Mouse (Mus musculus): Measurements from ENCODE around the gene Zmat5. TPM values are rescaled to one million over a fixed set of nuclear protein-coding genes. Genes with fewer than 3 reads are reported as not detected.

Gene Zmat5
- polyA plus RNA-seq, 1 experiment from 2014 or later, result 66.6 TPM

DNA sequence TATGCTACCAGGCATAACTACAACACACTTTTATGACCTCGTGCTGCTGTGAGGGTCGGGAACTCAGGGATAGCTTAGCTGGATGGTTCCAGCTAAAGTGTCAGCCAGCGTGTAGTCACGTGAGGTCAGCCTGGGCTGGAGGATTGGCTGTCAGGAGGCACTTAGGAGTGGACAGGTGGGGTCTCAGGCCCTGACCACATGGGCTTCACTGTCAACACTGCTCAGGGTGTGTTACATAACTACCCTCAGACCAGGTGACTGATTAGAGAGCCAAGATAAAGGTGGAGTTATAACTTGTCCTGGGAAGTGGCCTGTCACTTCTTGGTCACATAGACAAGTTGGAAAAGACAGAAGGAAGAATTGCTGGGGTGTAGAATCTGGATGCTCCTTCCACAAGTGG lies 11.1 kb downstream of the Zmat5 start:
- no peak overlapping the region for H3K4me3 ChIP-seq (ENCODE audit: low read depth, low read length)
- no peak overlapping the region for H3K4me2 ChIP-seq (ENCODE audit: low read depth, low read length)
- no peaks in the 10 kb centered on the region for H3K36me3 ChIP-seq (replicated peaks; ENCODE audit: control insufficient read depth, insufficient read depth, low read depth, low read length)
- H3K9ac ChIP-seq (replicated peaks; ENCODE audit: low read length), result no peak overlapping the region
- no peaks in the 10 kb centered on the region for H3K27me3 ChIP-seq (ENCODE audit: control insufficient read depth, insufficient read depth, low read length)
- ATAC-seq (replicated peaks; ENCODE audit: insufficient number of reproducible peaks, low FRiP score, low TSS enrichment, low read depth) (no peak), DNase-seq (ENCODE audit: low spot score) (no peak)
- no peak overlapping the region for H3K27ac ChIP-seq (replicated peaks; ENCODE audit: low read depth, low read length)
- no peaks in the 10 kb centered on the region for H3K4me1 ChIP-seq (ENCODE audit: control insufficient read depth, insufficient read depth, low read length)
- H3K9me3 ChIP-seq (replicated peaks; ENCODE audit: control insufficient read depth, low read length), result no peaks in the 10 kb centered on the region
- 77% methylated on average over 4 of the region's 4 CpGs for WGBS

DNA sequence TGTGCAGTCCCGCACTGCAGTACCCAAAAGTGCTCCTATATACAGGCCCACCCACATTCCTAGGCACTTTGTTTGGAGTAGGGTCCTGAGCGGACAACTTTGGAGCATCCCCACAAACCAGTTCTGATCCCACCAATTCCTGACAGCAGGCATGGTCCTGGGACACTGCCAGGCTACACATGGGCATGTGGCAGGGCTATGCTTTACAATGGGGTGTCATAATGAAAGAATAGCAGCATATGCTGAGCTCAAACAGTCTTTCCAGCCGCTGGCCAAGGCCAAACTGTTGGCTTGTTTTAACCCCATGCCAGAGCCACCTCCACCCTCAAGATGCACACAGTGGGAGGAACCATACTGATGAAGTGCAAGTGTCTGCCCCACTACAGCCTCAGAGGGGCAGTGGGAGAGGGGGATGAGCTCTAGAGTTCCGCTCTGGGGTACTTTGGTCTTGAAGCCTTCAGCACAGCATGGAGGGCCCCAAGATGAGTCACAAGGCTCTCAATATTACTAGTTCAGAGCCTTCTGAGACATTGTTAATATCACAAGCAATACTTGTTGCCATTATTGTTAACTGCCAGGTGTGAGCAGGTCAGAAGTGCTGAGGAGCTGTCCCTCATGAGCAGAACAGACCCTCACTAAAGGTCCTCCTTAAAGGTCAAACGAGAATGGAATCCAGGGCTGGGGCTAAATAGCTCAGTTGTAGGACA lies 12.2 kb downstream of the Zmat5 start:
- no peak for DNase-seq (ENCODE audit: low spot score)
- no peaks in the 10 kb centered on the region for H3K27me3 ChIP-seq (ENCODE audit: control insufficient read depth, insufficient read depth, low read length)
- H3K9ac ChIP-seq (replicated peaks; ENCODE audit: low read length), result no peak overlapping the region
- no peak for ATAC-seq (replicated peaks; ENCODE audit: insufficient number of reproducible peaks, low FRiP score, low TSS enrichment, low read depth)
- 85% methylated on average over 5 of the region's 5 CpGs for WGBS
- H3K4me2 ChIP-seq (ENCODE audit: low read depth, low read length), result no peak overlapping the region
- no peak overlapping the region for H3K27ac ChIP-seq (replicated peaks; ENCODE audit: low read depth, low read length)
- no peaks in the 10 kb centered on the region for H3K36me3 ChIP-seq (replicated peaks; ENCODE audit: control insufficient read depth, insufficient read depth, low read depth, low read length)
- H3K4me3 ChIP-seq (ENCODE audit: low read depth, low read length), result no peak overlapping the region
- no peaks in the 10 kb centered on the region for H3K4me1 ChIP-seq (ENCODE audit: control insufficient read depth, insufficient read depth, low read length)
- H3K9me3 ChIP-seq (replicated peaks; ENCODE audit: control insufficient read depth, low read length), result no peaks in the 10 kb centered on the region

DNA sequence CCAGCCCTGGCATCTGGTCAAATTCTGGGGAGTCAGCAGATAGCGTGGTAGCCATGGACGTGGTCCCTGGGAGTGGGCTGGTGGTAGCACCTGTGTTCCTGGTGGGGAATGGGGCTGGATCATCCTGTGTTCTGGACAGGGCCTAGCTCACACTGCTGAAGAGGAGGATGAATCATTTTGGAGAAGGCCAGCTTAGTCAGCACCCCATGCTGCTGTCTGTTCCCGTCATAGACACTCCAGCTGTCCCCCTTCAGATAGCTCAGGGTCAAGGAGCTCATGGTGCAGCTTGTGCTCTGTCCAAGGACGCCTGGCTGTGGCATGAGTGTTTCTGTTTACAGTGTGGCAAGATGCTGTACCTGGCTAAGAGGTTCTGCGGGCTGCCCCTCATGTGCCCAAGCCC lies 14.1 kb downstream of the Zmat5 start:
- Histone ChIP-seq H3K9ac (replicated peaks; ENCODE audit: low read length) (no peak overlapping the region), H3K4me1 (ENCODE audit: control insufficient read depth, insufficient read depth, low read length) (no peaks in the 10 kb centered on the region), H3K27ac (replicated peaks; ENCODE audit: low read depth, low read length) (no peak overlapping the region), H3K27me3 (ENCODE audit: control insufficient read depth, insufficient read depth, low read length) (no peaks in the 10 kb centered on the region), H3K4me3 (ENCODE audit: low read depth, low read length) (no peak overlapping the region), H3K9me3 (replicated peaks; ENCODE audit: control insufficient read depth, low read length) (no peaks in the 10 kb centered on the region), H3K4me2 (ENCODE audit: low read depth, low read length) (no peak overlapping the region), H3K36me3 (replicated peaks; ENCODE audit: control insufficient read depth, insufficient read depth, low read depth, low read length) (no peaks in the 10 kb centered on the region)
- DNase-seq (ENCODE audit: low spot score) (no peak), ATAC-seq (replicated peaks; ENCODE audit: insufficient number of reproducible peaks, low FRiP score, low TSS enrichment, low read depth) (no peak)
- 88% methylated on average over 5 of the region's 5 CpGs for WGBS

DNA sequence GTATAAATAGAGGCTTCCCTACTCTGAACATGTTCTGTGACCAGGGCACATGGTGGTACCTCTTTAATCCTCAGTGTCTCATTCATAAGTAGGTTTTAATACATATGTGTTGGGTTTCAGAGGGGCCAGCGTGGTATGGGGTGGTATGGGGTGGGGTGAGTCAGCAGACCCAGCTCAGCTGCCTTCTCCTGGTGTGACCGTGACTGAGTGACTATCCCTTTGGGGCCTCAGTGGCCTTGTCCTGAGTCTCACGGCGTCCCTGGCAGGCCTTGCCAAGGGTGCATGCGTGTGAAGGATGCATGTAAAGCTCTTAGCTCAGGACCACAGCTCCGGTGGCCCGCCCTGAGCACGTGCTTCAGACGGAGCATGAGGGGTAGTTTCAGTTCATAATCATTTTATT lies 15.5 kb downstream of the Zmat5 start:
- 87% methylated on average over 9 of the region's 9 CpGs for WGBS
- no peak overlapping the region for H3K4me2 ChIP-seq (ENCODE audit: low read depth, low read length)
- H3K27ac ChIP-seq (replicated peaks; ENCODE audit: low read depth, low read length), result no peak overlapping the region
- H3K27me3 ChIP-seq (ENCODE audit: control insufficient read depth, insufficient read depth, low read length), result no peaks in the 10 kb centered on the region
- H3K4me3 ChIP-seq (ENCODE audit: low read depth, low read length), result no peak overlapping the region
- H3K9me3 ChIP-seq (replicated peaks; ENCODE audit: control insufficient read depth, low read length), result no peaks in the 10 kb centered on the region
- no peak for DNase-seq (ENCODE audit: low spot score)
- H3K9ac ChIP-seq (replicated peaks; ENCODE audit: low read length), result no peak overlapping the region
- no peaks in the 10 kb centered on the region for H3K36me3 ChIP-seq (replicated peaks; ENCODE audit: control insufficient read depth, insufficient read depth, low read depth, low read length)
- no peaks in the 10 kb centered on the region for H3K4me1 ChIP-seq (ENCODE audit: control insufficient read depth, insufficient read depth, low read length)
- no peak for ATAC-seq (replicated peaks; ENCODE audit: insufficient number of reproducible peaks, low FRiP score, low TSS enrichment, low read depth)

DNA sequence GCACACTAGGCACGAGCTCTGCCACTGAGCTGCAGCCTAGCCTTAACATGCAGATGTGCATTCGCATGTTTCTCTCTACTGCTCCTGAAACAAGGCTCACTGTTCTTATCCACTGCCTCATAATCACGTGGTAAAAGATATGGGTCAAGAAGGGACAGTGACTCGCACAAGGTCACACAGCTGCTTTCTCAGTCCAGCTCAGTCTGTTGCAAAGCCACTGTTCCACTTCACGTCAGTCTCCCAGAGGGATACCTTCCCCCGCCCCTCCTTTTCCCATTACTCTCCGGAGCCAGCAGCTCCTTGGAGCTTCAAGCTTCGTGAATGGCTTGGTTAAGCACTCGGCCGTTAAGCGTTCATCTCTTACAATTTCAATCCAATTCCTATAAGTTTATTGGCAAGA lies 15.9 kb downstream of the Zmat5 start:
- WGBS, result 68% methylated on average over 11 of the region's 11 CpGs
- Histone ChIP-seq H3K4me3 (ENCODE audit: low read depth, low read length) (no peak overlapping the region), H3K36me3 (replicated peaks; ENCODE audit: control insufficient read depth, insufficient read depth, low read depth, low read length) (no peaks in the 10 kb centered on the region), H3K4me2 (ENCODE audit: low read depth, low read length) (no peak overlapping the region), H3K27ac (replicated peaks; ENCODE audit: low read depth, low read length) (no peak overlapping the region), H3K4me1 (ENCODE audit: control insufficient read depth, insufficient read depth, low read length) (no peaks in the 10 kb centered on the region), H3K9me3 (replicated peaks; ENCODE audit: control insufficient read depth, low read length) (no peaks in the 10 kb centered on the region), H3K9ac (replicated peaks; ENCODE audit: low read length) (no peak overlapping the region), H3K27me3 (ENCODE audit: control insufficient read depth, insufficient read depth, low read length) (no peaks in the 10 kb centered on the region)
- no peak for DNase-seq (ENCODE audit: low spot score)
- ATAC-seq (replicated peaks; ENCODE audit: insufficient number of reproducible peaks, low FRiP score, low TSS enrichment, low read depth), result no peak

DNA sequence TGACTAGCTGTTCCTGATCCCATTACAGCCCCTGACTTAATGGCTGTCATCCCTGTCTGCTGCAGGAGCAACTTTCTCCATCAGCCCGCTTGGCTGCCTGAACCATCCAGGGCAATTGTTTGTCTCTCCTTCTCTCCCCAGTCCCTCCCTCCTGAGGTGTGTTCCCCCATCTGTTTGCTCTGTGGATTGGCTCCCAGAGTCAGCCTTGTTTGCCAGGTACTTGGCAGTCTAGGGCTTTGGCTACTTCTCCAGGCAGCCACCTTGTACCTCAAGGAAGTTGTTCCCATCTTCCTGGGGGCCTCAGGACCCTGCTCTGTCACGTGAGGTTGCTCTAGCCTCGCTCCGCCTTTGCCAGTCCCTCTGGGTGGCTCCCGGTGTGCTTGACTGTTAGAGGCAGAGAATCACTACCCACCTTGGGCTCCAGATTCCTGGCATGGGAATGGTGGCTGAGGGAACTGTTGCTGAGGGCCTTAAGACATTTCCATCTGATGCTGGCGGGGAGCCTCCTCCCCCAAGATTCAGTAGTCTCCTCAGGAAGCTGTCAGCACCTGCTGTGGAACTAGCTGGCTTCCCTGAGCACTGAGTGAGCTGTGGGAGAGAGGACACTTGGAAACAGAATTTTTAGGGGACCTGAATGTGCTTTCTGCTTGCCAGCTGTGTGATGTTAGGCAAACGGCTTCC lies 16.6 kb downstream of the Zmat5 start:
- ATAC-seq (replicated peaks; ENCODE audit: insufficient number of reproducible peaks, low FRiP score, low TSS enrichment, low read depth) (no peak), DNase-seq (ENCODE audit: low spot score) (no peak)
- no peak overlapping the region for H3K4me2 ChIP-seq (ENCODE audit: low read depth, low read length)
- H3K4me1 ChIP-seq (ENCODE audit: control insufficient read depth, insufficient read depth, low read length), result no peaks in the 10 kb centered on the region
- no peaks in the 10 kb centered on the region for H3K36me3 ChIP-seq (replicated peaks; ENCODE audit: control insufficient read depth, insufficient read depth, low read depth, low read length)
- H3K27me3 ChIP-seq (ENCODE audit: control insufficient read depth, insufficient read depth, low read length), result no peaks in the 10 kb centered on the region
- no peak overlapping the region for H3K4me3 ChIP-seq (ENCODE audit: low read depth, low read length)
- WGBS, result 51% methylated on average over 7 of the region's 7 CpGs
- H3K27ac ChIP-seq (replicated peaks; ENCODE audit: low read depth, low read length), result no peak overlapping the region
- H3K9me3 ChIP-seq (replicated peaks; ENCODE audit: control insufficient read depth, low read length), result no peaks in the 10 kb centered on the region
- H3K9ac ChIP-seq (replicated peaks; ENCODE audit: low read length), result no peak overlapping the region

DNA sequence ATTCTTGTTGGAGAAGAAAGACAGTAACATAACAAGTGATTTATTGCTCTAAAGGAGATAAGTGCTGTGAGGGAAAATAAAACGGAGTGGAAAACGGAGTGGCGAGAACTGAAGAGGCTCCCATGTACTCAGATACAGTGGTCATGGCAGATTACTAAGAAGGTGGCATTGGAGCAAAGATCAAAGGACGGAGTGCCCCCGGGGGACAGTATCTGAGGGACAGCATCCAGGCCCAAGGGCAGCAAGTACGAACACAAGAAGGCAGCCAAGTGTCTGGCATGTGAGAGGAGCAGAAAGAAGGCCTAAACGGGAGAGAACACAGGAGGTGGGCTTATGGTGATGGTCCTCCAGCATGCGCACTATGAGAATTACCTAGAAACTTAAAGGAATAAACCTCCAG lies 17.2 kb downstream of the Zmat5 start:
- WGBS, result 89% methylated on average over 8 of the region's 8 CpGs
- H3K36me3 ChIP-seq (replicated peaks; ENCODE audit: control insufficient read depth, insufficient read depth, low read depth, low read length), result no peaks in the 10 kb centered on the region
- no peak overlapping the region for H3K9ac ChIP-seq (replicated peaks; ENCODE audit: low read length)
- DNase-seq (ENCODE audit: low spot score), result no peak
- H3K27ac ChIP-seq (replicated peaks; ENCODE audit: low read depth, low read length), result no peak overlapping the region
- no peaks in the 10 kb centered on the region for H3K27me3 ChIP-seq (ENCODE audit: control insufficient read depth, insufficient read depth, low read length)
- H3K4me1 ChIP-seq (ENCODE audit: control insufficient read depth, insufficient read depth, low read length), result no peaks in the 10 kb centered on the region
- no peaks in the 10 kb centered on the region for H3K9me3 ChIP-seq (replicated peaks; ENCODE audit: control insufficient read depth, low read length)
- no peak overlapping the region for H3K4me2 ChIP-seq (ENCODE audit: low read depth, low read length)
- ATAC-seq (replicated peaks; ENCODE audit: insufficient number of reproducible peaks, low FRiP score, low TSS enrichment, low read depth), result no peak
- H3K4me3 ChIP-seq (ENCODE audit: low read depth, low read length), result no peak overlapping the region

DNA sequence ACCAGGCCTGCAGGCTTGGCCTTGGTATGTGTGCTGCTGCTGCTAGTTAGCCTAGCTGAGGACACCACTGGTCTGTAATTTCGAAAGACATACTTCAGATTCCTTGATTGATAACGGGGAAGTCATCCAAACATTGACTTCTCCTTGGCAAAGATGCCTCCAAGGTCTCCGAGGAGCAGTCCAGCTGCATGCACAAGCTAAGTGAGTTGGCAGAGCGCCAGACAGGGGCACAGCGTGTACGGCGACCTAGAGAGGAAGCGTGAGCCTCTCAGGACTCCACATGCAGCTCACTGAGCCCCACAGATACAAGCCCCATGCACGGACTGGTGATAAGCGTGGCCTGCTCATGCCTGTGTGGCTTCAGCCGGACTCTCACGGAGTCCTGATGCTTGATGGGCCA lies 25.1 kb downstream of the Zmat5 start:
- WGBS, result 75% methylated on average over 12 of the region's 12 CpGs
- Histone ChIP-seq H3K27ac (replicated peaks; ENCODE audit: low read depth, low read length) (no peak overlapping the region), H3K9ac (replicated peaks; ENCODE audit: low read length) (no peak overlapping the region), H3K36me3 (replicated peaks; ENCODE audit: control insufficient read depth, insufficient read depth, low read depth, low read length) (no peaks in the 10 kb centered on the region; the same call in 1 of the 2 replicates), H3K4me1 (ENCODE audit: control insufficient read depth, insufficient read depth, low read length) (no peaks in the 10 kb centered on the region), H3K4me3 (ENCODE audit: low read depth, low read length) (no peak overlapping the region), H3K9me3 (replicated peaks; ENCODE audit: control insufficient read depth, low read length) (no peaks in the 10 kb centered on the region), H3K27me3 (ENCODE audit: control insufficient read depth, insufficient read depth, low read length) (no peaks in the 10 kb centered on the region), H3K4me2 (ENCODE audit: low read depth, low read length) (no peak overlapping the region)
- peak; percentile 15 for DNase-seq (ENCODE audit: low spot score)
- ATAC-seq (replicated peaks; ENCODE audit: insufficient number of reproducible peaks, low FRiP score, low TSS enrichment, low read depth), result no peak

Data from embryonic facial prominence, embryonic 11.5 days (tissue).